Comparison of ENCODE assay signal across 10 mouse cellular contexts in genomic region chr14:21086827-21087351, GRCm38 (mm10). TPM values are rescaled to one million over a fixed set of nuclear protein-coding genes. Genes with fewer than 3 reads are reported as not detected.
DNase-seq lines count a peak whose midpoint lies in the region; ATAC-seq and TF ChIP-seq lines count a peak whose summit lies in the region.
"Had no signal": no experiment of that assay in that cellular context is flagged by ENCODE, and none has a peak within 500 bp of the region (broad histone marks: within the 10 kb centered on the region; RNA-seq: fewer than 3 reads in every experiment).

No protein-coding gene starts in this region.

- no peaks in the 10 kb centered on the region for H3K27me3 ChIP-seq in heart, adult 2 months (ENCODE audit: control insufficient read depth, insufficient read depth, low read length)
- no peaks in the 10 kb centered on the region for H3K27me3 ChIP-seq in lung, postnatal 0 days (replicated peaks; ENCODE audit: insufficient read depth, low read length)
- H3K27me3 ChIP-seq in hindbrain, embryonic 12.5 days = no peaks in the 10 kb centered on the region

- peak in 1 of 2 experiments; percentile 27 for DNase-seq in heart, adult 2 months
- no peak for DNase-seq in heart, adult 8-10 months (ENCODE audit: low spot score)
- DNase-seq in lung, postnatal 0 days (ENCODE audit: low spot score) = peak; percentile 37
- no peak for DNase-seq in lung, adult 2 months
- DNase-seq in spleen, postnatal 4 days (ENCODE audit: low spot score in 2 of 2) = no peak

- intact Hi-C loops in heart, adult 2 months (cut with DNase I) = no loop called here

- no peaks in the 10 kb centered on the region for H3K9me3 ChIP-seq in lung, postnatal 0 days (ENCODE audit: low read length)
- no peaks in the 10 kb centered on the region for H3K9me3 ChIP-seq in hindbrain, embryonic 12.5 days (replicated peaks)

- 43% methylated on average over 7 of the region's 7 CpGs for WGBS in heart, adult 2 months
- 36% methylated on average over 7 of the region's 7 CpGs for WGBS in lung, postnatal 0 days
- WGBS in lung, adult 2 months = 42% methylated on average over 7 of the region's 7 CpGs
- 52% methylated on average over 7 of the region's 7 CpGs for WGBS in hindbrain, embryonic 12.5 days
- WGBS in olfactory bulb, adult 2 months = 36% methylated on average over 7 of the region's 7 CpGs

- H3K36me3 ChIP-seq in heart, adult 2 months (ENCODE audit: control insufficient read depth, insufficient read depth, low read length) = peaks cover 9% of the 10 kb centered on the region
- no peaks in the 10 kb centered on the region for H3K36me3 ChIP-seq in lung, postnatal 0 days (ENCODE audit: insufficient read depth, low read length)
- no peaks in the 10 kb centered on the region for H3K36me3 ChIP-seq in hindbrain, embryonic 12.5 days

- no peak for TF ChIP-seq CTCF in heart, adult 2 months (IDR thresholded peaks at IDR 0.05)
- TF ChIP-seq CTCF in lung, postnatal 0 days (IDR thresholded peaks at IDR 0.05) = no peak
- TF ChIP-seq CTCF in lung, adult 2 months (IDR thresholded peaks at IDR 0.05; ENCODE audit: insufficient read depth, low read length) = no peak
- no peak for TF ChIP-seq CTCF in olfactory bulb, adult 2 months (IDR thresholded peaks at IDR 0.05; ENCODE audit: insufficient read depth, low read depth, low read length)

- H3K4me2 ChIP-seq in lung, postnatal 0 days (replicated peaks; ENCODE audit: low read depth, low read length) = peak overlapping the region; percentile 18; the same call in 1 of the 2 replicates
- no peak overlapping the region for H3K4me2 ChIP-seq in hindbrain, embryonic 12.5 days (replicated peaks)

- no peak for TF ChIP-seq POLR2A in heart, adult 2 months (IDR thresholded peaks at IDR 0.05; ENCODE audit: insufficient read depth, low read depth, low read length)
- TF ChIP-seq POLR2A in lung, adult 2 months (IDR thresholded peaks at IDR 0.05; ENCODE audit: borderline replicate concordance, extremely low read depth, low read depth, low read length) = no peak
- no peak for TF ChIP-seq POLR2A in olfactory bulb, adult 2 months (IDR thresholded peaks at IDR 0.05; ENCODE audit: insufficient read depth, low read depth, low read length)

- peaks cover 4% of the 10 kb centered on the region for H3K4me1 ChIP-seq in heart, adult 2 months (ENCODE audit: control insufficient read depth, insufficient read depth, low read length)
- H3K4me1 ChIP-seq in lung, postnatal 0 days (ENCODE audit: insufficient read depth, low read depth, low read length) = peaks cover 17% of the 10 kb centered on the region
- peaks cover 15% of the 10 kb centered on the region for H3K4me1 ChIP-seq in lung, adult 2 months (ENCODE audit: control insufficient read depth, insufficient read depth, low read length)
- H3K4me1 ChIP-seq in hindbrain, embryonic 12.5 days = 0 out of 2 replicates have a peak, but pooled peaks cover 3% of the 10 kb centered on the region
- H3K4me1 ChIP-seq in olfactory bulb, adult 2 months (ENCODE audit: control insufficient read depth, insufficient read depth, low read length) = peaks cover 5% of the 10 kb centered on the region

- H3K9ac ChIP-seq in heart, adult 2 months (ENCODE audit: low read depth, low read length) = no peak overlapping the region
- no peak overlapping the region for H3K9ac ChIP-seq in lung, postnatal 0 days (replicated peaks; ENCODE audit: low read depth)
- peak overlapping the region; percentile 18; the same call in 1 of the 2 replicates for H3K9ac ChIP-seq in hindbrain, embryonic 12.5 days

- peak; percentile 34; the same call in 1 of the 2 replicates for ATAC-seq in lung, postnatal 0 days
- ATAC-seq in hindbrain, embryonic 12.5 days (ENCODE audit: low FRiP score) = no peak
- no peak for ATAC-seq in granulocyte monocyte progenitor cell, adult 5-6 weeks (replicated peaks; ENCODE audit: poor library complexity, severe bottlenecking)

- TF ChIP-seq EP300 in heart, adult 2 months (IDR thresholded peaks at IDR 0.05; ENCODE audit: insufficient read depth, low read depth, low read length) = no peak
- TF ChIP-seq EP300 in lung, postnatal 0 days (IDR thresholded peaks at IDR 0.05) = no peak

- H3K79me2 ChIP-seq in heart, adult 2 months (replicated peaks; ENCODE audit: control insufficient read depth, insufficient read depth, low read length) = peaks cover 5% of the 10 kb centered on the region; the same call in 1 of the 2 replicates

- no peak overlapping the region for H3K4me3 ChIP-seq in heart, adult 2 months
- H3K4me3 ChIP-seq in lung, postnatal 0 days (ENCODE audit: low read depth, low read length) = no peak overlapping the region
- no peak overlapping the region for H3K4me3 ChIP-seq in lung, adult 2 months (replicated peaks; ENCODE audit: extremely low read depth, low read depth, low read length)
- no peak overlapping the region for H3K4me3 ChIP-seq in hindbrain, embryonic 12.5 days
- no peak overlapping the region for H3K4me3 ChIP-seq in olfactory bulb, adult 2 months (ENCODE audit: insufficient read depth, low read depth, low read length)
- H3K4me3 ChIP-seq: erythroblast, embryonic 14.5 days; myocyte had no signal

- peak overlapping the region; percentile 57 for H3K27ac ChIP-seq in heart, adult 2 months
- H3K27ac ChIP-seq in lung, postnatal 0 days (ENCODE audit: low read length) = peak overlapping the region; percentile 63
- H3K27ac ChIP-seq in hindbrain, embryonic 12.5 days = no peak overlapping the region
- peak overlapping the region; percentile 73 for H3K27ac ChIP-seq in olfactory bulb, adult 2 months (ENCODE audit: insufficient read depth, low read depth, low read length)

RNA-seq across cellular contexts. Expression of gene Adk, which starts 34.5 kb away (rescaled TPM):
- total RNA-seq in heart, adult 2 months (2021) = 100 to 1,000 TPM; 212 to 253 TPM
- polyA plus RNA-seq in heart, adult 2 months (2012; rRNA removed) = 104 and 160 TPM in 2 replicates
- 100 to 1,000 TPM; 233 to 260 (median 250) TPM for total RNA-seq in heart, adult 8-10 months (2022)
- polyA plus RNA-seq in lung, postnatal 0 days (2015; fragmentation: Nextera tagmentation; extraction: Ambion mirVana) = 238 and 275 TPM in 2 replicates
- polyA plus RNA-seq in lung, adult 2 months (2012; rRNA removed) = 34.8 and 54.0 TPM in 2 replicates
- polyA plus RNA-seq in hindbrain, embryonic 12.5 days (2016; fragmentation: Nextera tagmentation; extraction: Ambion mirVana) = 76.2 and 79.3 TPM in 2 replicates
- polyA plus RNA-seq in olfactory bulb, adult 2 months (2012; ENCODE audit: insufficient read depth, insufficient read length, low replicate concordance, missing spikeins) = not detected in 2 replicates
- 69.1 and 73.1 TPM in 2 replicates for total RNA-seq in granulocyte monocyte progenitor cell, adult 5-6 weeks (2014; fragmentation: Nextera tagmentation)
- 96.7 and 125 TPM in 2 replicates for total RNA-seq in granulocyte monocyte progenitor cell, adult 5-6 weeks (2017)

RNA-seq across cellular contexts. Expression of gene Ap3m1, which starts 34.6 kb away (rescaled TPM):
- 10 to 100 TPM; 51.6 to 69.4 TPM for total RNA-seq in heart, adult 2 months (2021)
- polyA plus RNA-seq in heart, adult 2 months (2012; rRNA removed) = 26.6 and 69.2 TPM in 2 replicates
- 10 to 100 TPM; 50.5 to 59.8 (median 57.0) TPM for total RNA-seq in heart, adult 8-10 months (2022)
- 39.3 and 41.1 TPM in 2 replicates for polyA plus RNA-seq in lung, postnatal 0 days (2015; fragmentation: Nextera tagmentation; extraction: Ambion mirVana)
- polyA plus RNA-seq in lung, adult 2 months (2012; rRNA removed) = 16.2 and 30.1 TPM in 2 replicates
- polyA plus RNA-seq in hindbrain, embryonic 12.5 days (2016; fragmentation: Nextera tagmentation; extraction: Ambion mirVana) = 105 and 109 TPM in 2 replicates
- not detected in 2 replicates for polyA plus RNA-seq in olfactory bulb, adult 2 months (2012; ENCODE audit: insufficient read depth, insufficient read length, low replicate concordance, missing spikeins)
- 54.1 and 71.7 TPM in 2 replicates for total RNA-seq in granulocyte monocyte progenitor cell, adult 5-6 weeks (2014; fragmentation: Nextera tagmentation)
- 66.0 and 83.4 TPM in 2 replicates for total RNA-seq in granulocyte monocyte progenitor cell, adult 5-6 weeks (2017)
